In genomic region chr6:89037901-89038300, GRCm38 (mm10) we compare ENCODE assay signal across 21 mouse cellular contexts.
DNase-seq lines count a peak whose midpoint lies in the region; ATAC-seq and TF ChIP-seq lines count a peak whose summit lies in the region.
"Had no signal": no experiment of that assay in that cellular context is flagged by ENCODE, and none has a peak within 500 bp of the region (broad histone marks: within the 10 kb centered on the region; RNA-seq: fewer than 3 reads in every experiment).

No protein-coding gene starts in this region.

- peak overlapping the region; percentile 53; the same call in 1 of the 2 replicates for H3K27ac ChIP-seq in hindbrain, embryonic 10.5 days
- no peak overlapping the region for H3K27ac ChIP-seq in hindbrain, embryonic 11.5 days (ENCODE audit: low read depth, low read length)
- H3K27ac ChIP-seq in midbrain, embryonic 10.5 days (replicated peaks) = peak overlapping the region; percentile 52; the same call in 1 of the 2 replicates
- H3K27ac ChIP-seq in midbrain, embryonic 16.5 days (ENCODE audit: low read length) = no peak overlapping the region
- H3K27ac ChIP-seq in thymus, adult 2 months (ENCODE audit: control insufficient read depth, insufficient read depth, low read length) = no peak overlapping the region
- H3K27ac ChIP-seq: embryonic facial prominence, embryonic 10.5 days; forebrain, embryonic 10.5 days; heart, embryonic 13.5 days; hindbrain, embryonic 13.5 days had no signal

- H3K36me3 ChIP-seq in hindbrain, embryonic 10.5 days = no peaks in the 10 kb centered on the region
- no peaks in the 10 kb centered on the region for H3K36me3 ChIP-seq in hindbrain, embryonic 11.5 days (ENCODE audit: control insufficient read depth, insufficient read depth, low read length)
- H3K36me3 ChIP-seq in midbrain, embryonic 10.5 days = no peaks in the 10 kb centered on the region
- no peaks in the 10 kb centered on the region for H3K36me3 ChIP-seq in midbrain, embryonic 16.5 days (ENCODE audit: control insufficient read depth, insufficient read depth, low read length)
- H3K36me3 ChIP-seq in thymus, adult 2 months (ENCODE audit: control insufficient read depth, insufficient read depth, low read length) = no peaks in the 10 kb centered on the region
- H3K36me3 ChIP-seq: embryonic facial prominence, embryonic 10.5 days; forebrain, embryonic 10.5 days; heart, embryonic 13.5 days; hindbrain, embryonic 13.5 days had no signal

- peaks cover 52% of the 10 kb centered on the region for H3K4me1 ChIP-seq in hindbrain, embryonic 10.5 days (replicated peaks)
- H3K4me1 ChIP-seq in hindbrain, embryonic 11.5 days (replicated peaks; ENCODE audit: control insufficient read depth, insufficient read depth, low read length) = peaks cover 17% of the 10 kb centered on the region
- H3K4me1 ChIP-seq in midbrain, embryonic 10.5 days = peaks cover 61% of the 10 kb centered on the region
- H3K4me1 ChIP-seq in midbrain, embryonic 16.5 days (ENCODE audit: control insufficient read depth, insufficient read depth, low read length) = peaks cover 30% of the 10 kb centered on the region
- peaks cover 15% of the 10 kb centered on the region for H3K4me1 ChIP-seq in thymus, adult 2 months (replicated peaks; ENCODE audit: control insufficient read depth, insufficient read depth, low read length)

- no peak for DNase-seq in hindbrain, embryonic 10.5 days (ENCODE audit: low spot score)
- no peak for DNase-seq in hindbrain, embryonic 11.5 days (ENCODE audit: low spot score)
- DNase-seq in midbrain, embryonic 10.5 days (ENCODE audit: low spot score) = no peak
- peak; percentile 17 to 33 for DNase-seq in thymus, postnatal 10 days (ENCODE audit: low spot score in 2 of 2)
- DNase-seq in thymus, adult 2 months = no peak
- DNase-seq in thymus, postnatal 4 days = peak; percentile 47
- DNase-seq: adrenal gland, postnatal 14 days; cerebellum, adult 2 months; cerebellum, postnatal 10 days; gastrocnemius, postnatal 36 days; heart, adult 11 months; heart, postnatal 36 days had no signal

- H3K9ac ChIP-seq in hindbrain, embryonic 11.5 days (ENCODE audit: low read depth, low read length) = no peak overlapping the region
- H3K9ac ChIP-seq in midbrain, embryonic 16.5 days (ENCODE audit: low read depth, low read length) = no peak overlapping the region
- H3K9ac ChIP-seq: heart, embryonic 13.5 days; hindbrain, embryonic 13.5 days had no signal

- H3K4me3 ChIP-seq in hindbrain, embryonic 10.5 days = no peak overlapping the region
- no peak overlapping the region for H3K4me3 ChIP-seq in hindbrain, embryonic 11.5 days (ENCODE audit: low read depth, low read length)
- no peak overlapping the region for H3K4me3 ChIP-seq in midbrain, embryonic 10.5 days
- H3K4me3 ChIP-seq in midbrain, embryonic 16.5 days (ENCODE audit: low read depth, low read length) = no peak overlapping the region
- H3K4me3 ChIP-seq in thymus, adult 2 months (ENCODE audit: control insufficient read depth, insufficient read depth, low read length) = no peak overlapping the region
- H3K4me3 ChIP-seq: embryonic facial prominence, embryonic 10.5 days; forebrain, embryonic 10.5 days; heart, embryonic 13.5 days; hindbrain, embryonic 13.5 days had no signal

- no peak for TF ChIP-seq CTCF in thymus, adult 2 months (IDR thresholded peaks at IDR 0.05; ENCODE audit: borderline replicate concordance, control insufficient read depth, extremely low read depth, insufficient read depth, low read length, poor library complexity)

- no peak overlapping the region for H3K4me2 ChIP-seq in hindbrain, embryonic 11.5 days (replicated peaks; ENCODE audit: low read depth, low read length)
- H3K4me2 ChIP-seq in midbrain, embryonic 16.5 days (ENCODE audit: low read length) = no peak overlapping the region
- H3K4me2 ChIP-seq: heart, embryonic 13.5 days; hindbrain, embryonic 13.5 days had no signal

- WGBS in hindbrain, embryonic 10.5 days = 71% methylated on average over 7 of the region's 7 CpGs
- WGBS in hindbrain, embryonic 11.5 days = 77% methylated on average over 7 of the region's 7 CpGs
- 73% methylated on average over 7 of the region's 7 CpGs for WGBS in midbrain, embryonic 10.5 days
- WGBS in midbrain, embryonic 16.5 days = 69% methylated on average over 7 of the region's 7 CpGs
- 64% methylated on average over 7 of the region's 7 CpGs for whole genome bisulfite sequencing in thymus, adult 2 months

- no peak for TF ChIP-seq POLR2A in thymus, adult 2 months (IDR thresholded peaks at IDR 0.05; ENCODE audit: control insufficient read depth, extremely low read depth, insufficient read depth, low read length, poor library complexity)

- no peak for ATAC-seq in hindbrain, embryonic 11.5 days (ENCODE audit: low FRiP score)
- ATAC-seq in midbrain, embryonic 16.5 days = no peak
- no peak for ATAC-seq in erythroid progenitor cell, adult 5-6 weeks (replicated peaks; ENCODE audit: low FRiP score, poor library complexity, severe bottlenecking)
- ATAC-seq: activated CD4-positive, CD25-positive, alpha-beta regulatory T cell, adult 4 months; forebrain, embryonic 14.5 days; Patski had no signal

- H3K9me3 ChIP-seq in hindbrain, embryonic 10.5 days = no peaks in the 10 kb centered on the region
- H3K9me3 ChIP-seq in hindbrain, embryonic 11.5 days (ENCODE audit: control insufficient read depth, low read length) = no peaks in the 10 kb centered on the region
- no peaks in the 10 kb centered on the region for H3K9me3 ChIP-seq in midbrain, embryonic 10.5 days (replicated peaks)
- no peaks in the 10 kb centered on the region for H3K9me3 ChIP-seq in midbrain, embryonic 16.5 days (replicated peaks; ENCODE audit: control insufficient read depth, low read length, poor library complexity, severe bottlenecking)
- H3K9me3 ChIP-seq: embryonic facial prominence, embryonic 10.5 days; forebrain, embryonic 10.5 days; heart, embryonic 13.5 days; hindbrain, embryonic 13.5 days had no signal

- peaks cover 23% of the 10 kb centered on the region for H3K27me3 ChIP-seq in hindbrain, embryonic 10.5 days (ENCODE audit: insufficient read depth, poor library complexity, severe bottlenecking)
- H3K27me3 ChIP-seq in hindbrain, embryonic 11.5 days (ENCODE audit: control insufficient read depth, insufficient read depth, low read length) = no peaks in the 10 kb centered on the region
- H3K27me3 ChIP-seq in midbrain, embryonic 10.5 days (ENCODE audit: low read depth, poor library complexity, severe bottlenecking) = peaks cover 58% of the 10 kb centered on the region
- no peaks in the 10 kb centered on the region for H3K27me3 ChIP-seq in midbrain, embryonic 16.5 days (ENCODE audit: control insufficient read depth, insufficient read depth, low read depth, low read length)
- no peaks in the 10 kb centered on the region for H3K27me3 ChIP-seq in thymus, adult 2 months (ENCODE audit: control insufficient read depth, insufficient read depth, low read length)
- H3K27me3 ChIP-seq: Patski had no signal

Comparison
In these comparisons a context has a peak if more than half of its experiments do, and no peak if none do; other contexts are left out.
1. DNase-seq: peak in thymus, postnatal 10 days (2 of 2) and thymus, postnatal 4 days (single experiment); none in hindbrain, embryonic 10.5 days (single experiment), hindbrain, embryonic 11.5 days (single experiment), midbrain, embryonic 10.5 days (single experiment) and thymus, adult 2 months (single experiment).
2. H3K27ac ChIP-seq: peak in hindbrain, embryonic 10.5 days (single experiment) and midbrain, embryonic 10.5 days (single experiment); none in hindbrain, embryonic 11.5 days (single experiment), midbrain, embryonic 16.5 days (single experiment) and thymus, adult 2 months (single experiment).